Mouse (Mus musculus) T-helper 17 cell (primary cell): ENCODE measurements around the gene Cacna1i.

Experiments used
- in situ Hi-C, 2 experiments: fragments of 300-600 bp; cut with MboI, MseI; formaldehyde crosslinking; loops; 1 replicate in 1 of 2; 2 replicates in 1 of 2; pipeline ENCODE4 v1.15.1; 2025; ENCODE audit warnings: high pct_unique_total_duplicates in 2 of 2

Cacna1i gene

DNA sequence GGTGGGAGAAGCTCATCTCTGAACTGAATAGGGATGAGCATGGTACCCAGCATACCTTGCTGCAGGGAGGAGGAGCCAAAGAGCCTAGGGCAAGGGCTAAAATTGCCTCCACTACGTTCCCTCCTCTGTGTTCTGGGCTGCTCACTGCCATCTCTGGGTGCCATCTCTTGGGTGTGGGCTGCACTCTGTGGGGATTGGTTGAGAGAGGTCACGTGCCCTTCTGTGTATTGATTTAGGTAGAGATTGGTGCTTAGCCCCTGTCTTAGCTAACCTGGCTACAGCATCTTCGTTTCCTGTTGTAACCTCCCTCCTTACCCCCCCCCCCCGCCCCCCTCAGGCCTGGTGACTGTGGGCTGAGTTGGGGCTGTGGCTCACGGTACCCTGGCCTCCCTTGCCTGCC, 87.8 kb downstream of the Cacna1i start:
- in situ Hi-C loops = no loop called here

DNA sequence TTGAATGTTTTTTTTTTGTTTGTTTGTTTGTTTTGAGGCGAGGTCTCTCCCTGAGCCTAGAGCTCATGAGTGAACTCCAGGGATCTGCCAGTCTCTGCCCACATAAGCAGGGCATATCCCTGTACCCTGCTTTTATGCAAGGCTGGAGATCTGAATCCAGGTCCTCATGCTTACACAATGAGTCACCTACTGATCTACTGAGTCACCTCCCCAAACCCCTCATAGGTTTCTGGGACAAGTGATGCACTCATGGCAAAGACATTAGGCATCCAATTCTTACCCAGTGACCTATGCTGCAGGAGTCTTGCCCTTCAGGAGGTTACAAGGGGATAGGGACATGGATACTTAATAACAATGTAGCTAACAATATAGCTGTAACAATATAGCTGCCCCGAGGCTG, 100.1 kb downstream of the Cacna1i start:
- in situ Hi-C loops = no loop called here

DNA sequence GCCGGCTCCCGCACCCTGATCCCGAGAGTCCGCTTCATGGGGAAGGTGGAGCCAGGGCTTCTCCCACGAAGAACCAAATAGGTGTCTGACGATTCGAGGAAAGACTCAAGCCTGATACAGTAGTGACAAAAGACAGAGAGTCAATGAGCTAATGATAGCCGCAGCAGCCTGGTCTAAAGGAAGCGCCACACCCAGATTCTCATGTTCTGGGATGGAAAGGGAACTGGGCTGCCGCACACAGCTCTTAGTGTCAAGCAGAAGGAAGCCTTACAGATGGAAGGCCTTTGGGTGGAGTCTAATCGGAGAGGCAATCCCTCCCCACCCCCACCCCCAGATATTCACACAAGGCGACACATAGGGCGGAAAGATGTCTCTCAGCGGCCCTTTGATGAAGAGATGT, 104.8 kb downstream of the Cacna1i start:
- in situ Hi-C loops = no loop called here

DNA sequence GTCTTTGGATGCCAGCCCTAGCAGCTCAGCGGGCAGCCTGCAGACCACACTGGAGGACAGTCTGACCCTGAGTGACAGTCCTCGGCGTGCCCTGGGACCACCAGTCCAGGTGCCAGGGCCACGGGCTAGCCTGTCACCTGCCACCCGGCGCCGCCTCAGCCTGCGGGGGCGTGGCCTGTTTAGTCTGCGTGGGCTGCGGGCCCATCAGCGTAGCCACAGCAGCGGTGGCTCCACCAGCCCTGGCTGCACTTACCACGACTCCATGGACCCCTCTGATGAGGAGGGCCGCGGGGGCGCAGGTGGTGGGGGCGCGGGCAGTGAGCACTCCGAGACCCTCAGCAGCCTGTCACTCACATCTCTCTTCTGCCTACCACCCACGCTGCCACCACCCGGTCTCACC, 108.0 kb downstream of the Cacna1i start:
- in situ Hi-C loops = no loop called here

DNA sequence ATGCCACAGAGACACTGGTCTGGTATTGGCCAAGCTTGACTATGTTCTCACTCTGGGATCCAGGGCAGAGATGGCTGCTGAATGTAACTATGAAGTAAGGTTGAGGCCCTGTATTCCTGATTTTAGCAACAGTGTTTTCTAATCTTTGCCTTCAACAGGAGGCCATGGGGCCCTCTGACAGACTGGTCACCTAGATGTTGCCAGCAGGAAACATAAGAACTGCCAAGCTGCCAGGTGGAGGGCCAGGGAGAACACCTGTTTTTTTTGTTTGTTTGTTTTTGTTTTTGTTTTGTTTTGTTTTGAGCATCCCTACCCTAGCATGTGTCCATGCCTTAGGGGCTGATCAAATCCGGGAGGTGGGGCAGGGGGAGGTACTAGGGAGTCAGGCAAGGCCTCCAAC, 112.4 kb downstream of the Cacna1i start:
- in situ Hi-C loops = no loop called here

DNA sequence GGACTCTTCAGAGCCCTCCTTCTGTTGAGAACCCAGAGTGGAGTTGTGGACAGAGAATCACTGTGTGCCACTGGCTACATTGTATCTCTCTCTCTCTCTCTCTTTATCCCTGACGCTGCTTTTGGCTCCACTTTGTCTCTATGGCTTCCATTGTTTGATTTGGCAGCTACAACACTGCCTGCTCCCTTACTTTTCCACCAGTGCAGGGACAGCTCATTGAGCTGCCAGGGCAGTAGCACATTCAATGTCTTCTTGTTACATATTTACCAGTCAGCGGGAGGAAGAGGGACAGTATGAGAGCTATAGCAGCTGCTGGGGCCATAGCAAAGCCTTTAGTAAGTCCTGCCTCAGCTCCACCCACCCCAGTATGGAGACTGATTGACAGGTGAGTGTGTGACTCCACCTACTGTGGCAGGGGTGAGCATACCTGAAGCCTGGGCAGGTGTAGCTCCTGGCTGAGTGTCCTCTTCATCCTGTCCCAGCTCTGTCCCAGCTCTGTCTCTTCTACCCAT, 114.4 kb downstream of the Cacna1i start:
- in situ Hi-C loops = no loop called here

DNA sequence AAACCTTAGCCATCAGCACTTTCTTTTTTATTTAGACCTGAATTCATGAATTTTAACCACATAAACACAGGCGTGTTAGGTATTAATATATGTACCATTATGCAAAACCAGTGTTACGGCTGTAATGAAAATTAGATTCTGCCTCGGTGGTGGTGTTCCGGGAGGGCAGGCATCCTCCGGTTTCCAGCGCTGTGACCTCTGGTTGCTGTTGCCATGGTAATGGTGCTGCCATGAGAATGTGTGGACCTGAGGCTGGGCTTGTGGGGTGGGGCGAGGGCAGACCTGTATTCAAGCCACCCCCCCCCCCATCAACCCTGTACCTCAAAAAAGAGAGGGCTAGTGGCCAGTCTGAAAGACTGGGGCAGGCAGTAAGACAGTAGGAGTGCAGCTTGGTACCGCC, 114.9 kb downstream of the Cacna1i start:
- in situ Hi-C loops = no loop called here

DNA sequence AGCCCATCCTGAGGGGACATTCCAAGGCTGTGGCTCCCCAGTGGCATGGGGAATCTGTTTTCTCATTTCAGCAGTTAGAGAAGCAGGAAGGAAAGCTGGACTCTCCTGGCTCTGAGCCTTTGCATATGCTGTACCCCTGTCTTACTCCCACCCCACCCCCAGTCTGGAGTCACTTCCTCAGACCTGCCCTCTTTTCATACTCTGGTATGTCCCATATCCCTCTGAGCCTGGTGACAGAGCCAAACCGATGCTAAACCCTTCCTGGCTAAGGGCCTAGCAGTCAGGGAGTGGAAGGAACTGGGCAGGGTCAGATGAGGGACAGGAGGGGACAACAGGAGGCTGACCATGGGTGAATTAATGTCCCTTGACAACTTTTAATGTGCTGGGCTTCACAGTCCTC, 120.8 kb downstream of the Cacna1i start:
- in situ Hi-C loops = no loop called here

DNA sequence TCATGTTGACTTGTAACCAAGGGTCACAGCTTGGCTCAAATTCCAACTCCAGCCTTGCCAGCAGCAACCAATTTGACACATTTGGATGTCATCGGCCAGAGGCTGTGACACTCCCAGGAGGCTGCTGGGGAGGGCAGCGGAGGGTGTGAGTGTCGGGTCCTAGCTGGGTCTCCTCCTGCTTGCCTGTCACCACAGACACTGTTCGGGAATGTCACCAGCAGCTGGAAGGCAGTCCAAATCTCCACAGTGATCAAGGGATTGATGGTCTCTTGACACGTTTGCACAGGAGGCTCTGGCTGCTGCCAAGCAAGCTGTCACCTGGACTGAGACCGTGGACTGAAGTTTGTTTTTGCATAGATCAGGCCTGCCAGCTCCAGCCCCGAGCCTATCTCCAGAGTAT, 123.6 kb downstream of the Cacna1i start:
- in situ Hi-C loops = no loop called here

DNA sequence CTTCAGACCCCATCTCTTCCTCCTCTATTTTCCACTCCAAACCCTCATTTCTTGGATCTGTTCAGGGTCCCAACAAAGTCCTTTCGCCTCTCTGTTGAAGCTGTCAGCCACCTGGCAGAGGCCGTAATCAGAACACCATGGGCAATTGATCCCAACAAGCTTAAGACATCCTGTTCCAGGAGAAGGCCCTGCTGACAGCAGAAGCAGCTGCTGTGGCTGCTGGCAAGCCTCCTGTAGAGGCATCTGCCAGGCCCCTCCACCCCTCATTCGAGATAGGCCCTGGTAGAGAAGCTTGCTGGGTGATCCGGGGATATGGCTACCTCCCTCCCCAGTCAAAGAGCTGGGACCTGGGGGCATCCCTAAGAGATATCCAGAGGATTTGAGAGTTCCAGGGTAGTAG, 126.0 kb downstream of the Cacna1i start:
- in situ Hi-C loops = no loop called here

DNA sequence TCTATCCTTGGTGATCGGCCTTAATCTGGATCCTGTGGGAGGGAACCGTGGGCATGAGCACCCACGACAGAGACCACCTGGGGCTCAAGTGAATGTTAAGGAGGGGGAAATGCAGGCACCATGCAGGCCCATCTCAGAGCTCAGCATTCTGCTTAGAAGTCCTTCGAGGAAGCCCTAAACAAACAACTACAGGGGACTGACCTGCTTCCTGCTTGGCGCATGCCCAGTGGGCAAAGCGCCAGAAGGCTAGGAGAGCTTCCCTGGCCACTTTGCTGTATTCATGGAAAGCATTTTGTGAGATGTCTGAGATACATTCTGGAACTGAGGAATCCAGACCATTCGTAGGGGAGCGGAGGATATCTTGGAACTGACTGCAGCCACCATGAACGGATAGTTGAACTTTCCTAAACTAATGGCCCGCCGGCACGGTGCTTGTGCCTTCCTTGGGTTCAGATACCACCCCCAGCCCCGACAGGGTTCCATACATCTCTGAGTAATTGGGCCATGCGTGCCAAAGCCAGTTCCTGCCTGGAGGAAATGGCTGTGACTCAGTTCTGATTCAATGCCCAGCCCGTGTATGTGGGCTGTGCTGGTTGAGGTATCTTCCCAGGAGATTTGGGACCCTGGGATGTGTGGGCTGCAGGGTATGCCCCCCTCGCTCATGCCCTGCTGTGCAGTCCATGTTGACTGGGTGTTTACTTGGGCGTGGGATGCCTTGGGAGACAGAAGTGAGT, 127.1 kb downstream of the Cacna1i start:
- in situ Hi-C loops = no loop called here

DNA sequence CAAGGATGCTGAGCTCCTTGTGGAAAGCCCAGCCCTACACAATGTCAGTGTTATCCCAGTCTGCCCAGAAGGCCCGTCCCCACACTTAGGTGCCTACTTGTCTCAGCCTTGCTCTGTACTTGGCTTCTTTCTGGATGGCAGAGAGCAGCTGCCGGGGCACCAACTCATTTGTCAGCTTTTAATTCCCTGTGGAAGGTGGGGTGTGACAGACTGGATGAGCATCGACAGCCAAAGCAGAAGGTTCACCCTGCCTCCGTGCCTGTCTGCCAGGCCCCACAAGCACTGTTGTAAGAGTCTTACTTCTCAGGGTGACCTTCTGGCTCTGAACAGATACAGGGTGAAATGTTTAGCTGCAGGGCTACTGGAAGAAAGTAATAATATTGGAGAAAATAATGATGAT, 128.1 kb downstream of the Cacna1i start:
- in situ Hi-C loops = no loop called here

DNA sequence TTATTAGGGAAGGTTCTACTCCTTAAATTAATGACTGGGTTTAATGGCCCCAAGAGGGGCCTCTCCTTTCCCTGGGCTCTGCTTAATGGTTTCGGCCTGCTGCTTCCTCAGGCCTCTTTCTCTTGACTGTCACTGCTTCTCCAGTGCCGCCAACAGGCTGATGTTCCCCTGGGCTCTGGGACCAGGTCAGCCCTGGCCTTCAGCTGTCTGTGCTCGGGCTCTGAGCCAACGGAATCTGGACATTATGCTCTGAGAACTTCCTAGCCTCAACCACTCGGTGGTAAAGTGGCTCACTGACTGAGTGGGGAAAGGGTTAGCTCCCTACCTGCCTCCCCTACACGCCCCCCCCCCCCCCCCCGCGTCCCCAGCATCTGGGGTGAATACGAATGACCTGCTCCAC, 130.0 kb downstream of the Cacna1i start:
- in situ Hi-C loops = no loop called here

DNA sequence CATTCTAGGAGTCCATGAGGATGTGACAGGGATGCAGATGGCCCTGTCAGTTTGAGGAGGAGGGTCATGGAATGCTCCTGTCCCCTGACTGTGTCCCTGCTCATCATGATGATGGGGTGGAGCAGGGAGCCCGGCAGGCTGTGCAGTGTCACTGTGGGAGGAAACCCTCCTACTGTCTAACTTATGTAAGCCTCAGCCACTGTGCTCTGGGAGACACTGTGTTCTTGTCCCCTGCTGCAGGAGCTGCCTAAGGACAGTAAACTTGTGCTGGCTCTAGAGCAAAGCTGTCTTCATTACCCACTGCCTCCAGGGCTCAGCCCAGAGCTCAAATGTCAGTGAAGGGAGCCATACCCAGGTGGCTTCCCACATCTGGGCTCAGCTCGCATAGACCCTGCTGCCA, 131.1 kb downstream of the Cacna1i start:
- in situ Hi-C loops = no loop called here

DNA sequence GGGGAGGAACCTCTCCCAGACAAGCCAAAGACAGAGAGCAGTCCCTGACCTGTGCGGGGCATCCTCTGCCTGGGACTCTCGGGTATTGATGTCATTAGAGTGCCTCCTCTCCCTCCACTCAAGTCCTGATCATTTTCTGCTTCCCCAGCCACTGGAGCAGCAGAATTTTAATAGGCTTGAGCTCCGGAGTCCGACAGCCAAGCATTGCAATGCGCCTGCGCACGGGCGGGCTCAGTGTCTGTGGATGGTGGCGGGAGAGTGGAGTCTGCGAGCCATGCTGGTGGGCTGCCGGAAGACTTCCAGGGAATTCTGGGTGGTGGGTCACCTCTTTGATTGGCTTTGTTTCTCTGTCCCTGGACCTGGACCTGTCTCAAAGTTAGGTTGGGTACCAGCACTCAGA, 143.3 kb downstream of the Cacna1i start:
- in situ Hi-C loops = no loop called here

DNA sequence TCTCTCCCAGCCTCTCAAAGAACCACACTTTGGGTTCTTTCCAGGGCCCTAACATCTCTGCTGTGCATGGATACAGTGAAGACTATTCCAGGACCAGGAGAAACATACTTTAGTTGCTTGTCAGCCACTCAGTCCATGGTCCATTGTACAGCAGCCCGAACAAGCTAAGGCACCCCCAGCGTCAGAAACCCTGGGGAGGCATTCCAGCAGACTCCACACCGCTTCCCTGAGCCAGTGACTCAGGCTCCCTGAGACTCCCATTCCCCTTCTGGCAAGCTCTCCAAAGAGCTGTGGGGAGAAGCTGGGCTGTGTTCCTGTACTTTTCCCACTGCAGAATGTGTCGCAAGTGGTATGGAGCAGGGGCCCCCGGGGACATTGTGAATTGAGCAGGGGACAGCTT, 149.9 kb downstream of the Cacna1i start:
- in situ Hi-C loops = no loop called here

DNA sequence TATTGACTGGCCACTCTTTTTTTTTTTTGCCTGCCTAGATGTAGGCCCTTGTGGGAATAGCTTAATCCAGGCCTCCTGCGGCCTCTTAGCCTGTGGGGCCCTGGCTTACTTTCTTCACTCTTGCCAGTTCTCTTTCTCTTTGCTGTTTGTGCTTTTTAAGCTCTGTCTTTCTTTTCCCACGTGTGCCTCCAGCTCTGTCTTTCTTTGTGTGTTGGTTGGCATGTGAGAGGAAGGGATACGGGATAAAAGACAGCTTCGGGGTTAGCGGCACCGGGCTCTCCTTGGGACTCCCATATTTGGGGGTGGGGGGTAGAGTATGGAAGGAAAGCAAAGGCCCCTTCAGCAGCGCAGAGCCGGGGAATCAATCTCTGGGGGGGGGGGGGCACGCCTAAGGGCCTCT, 151.0 kb downstream of the Cacna1i start:
- in situ Hi-C loops = no loop called here

DNA sequence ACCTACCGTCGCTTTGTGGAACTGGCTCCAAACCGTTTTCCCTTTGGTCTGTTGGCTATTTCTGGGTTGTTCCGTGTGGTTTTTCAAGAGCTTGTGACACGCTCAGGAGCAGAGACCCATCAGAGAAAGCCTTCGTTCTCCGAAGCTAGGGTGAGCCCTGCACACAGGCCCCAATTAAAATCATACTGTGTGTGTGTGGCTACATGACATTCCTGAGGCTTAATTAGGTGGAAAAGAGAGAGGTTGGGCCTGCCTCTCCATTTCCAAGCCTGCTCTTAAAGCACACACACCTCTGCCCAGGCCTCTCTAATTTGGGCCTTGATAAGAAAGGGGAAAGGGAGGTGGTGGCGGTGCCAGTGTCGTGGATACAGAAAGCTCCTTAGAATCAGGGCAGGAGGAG, 151.4 kb downstream of the Cacna1i start:
- in situ Hi-C loops = no loop called here

DNA sequence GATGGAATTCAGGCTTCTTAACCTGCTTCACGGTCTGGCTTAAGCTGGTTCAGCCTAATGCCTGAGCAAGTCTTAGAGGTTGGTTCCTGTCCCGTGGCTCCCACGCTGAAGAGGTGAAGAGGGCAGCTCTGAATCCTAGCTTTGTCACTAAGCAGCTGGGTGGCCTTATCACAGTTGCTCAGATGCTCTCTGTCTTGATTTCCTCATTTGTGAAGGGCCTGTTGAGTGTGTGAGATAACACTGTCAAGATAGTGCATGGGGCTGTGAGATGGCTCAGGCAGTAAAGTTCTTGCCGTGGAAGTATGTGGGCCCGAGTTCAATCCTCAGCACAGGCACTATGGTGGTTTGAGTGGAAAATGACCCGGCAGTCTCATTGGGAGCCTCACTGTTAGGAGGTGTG, 153.2 kb downstream of the Cacna1i start:
- in situ Hi-C loops = no loop called here

DNA sequence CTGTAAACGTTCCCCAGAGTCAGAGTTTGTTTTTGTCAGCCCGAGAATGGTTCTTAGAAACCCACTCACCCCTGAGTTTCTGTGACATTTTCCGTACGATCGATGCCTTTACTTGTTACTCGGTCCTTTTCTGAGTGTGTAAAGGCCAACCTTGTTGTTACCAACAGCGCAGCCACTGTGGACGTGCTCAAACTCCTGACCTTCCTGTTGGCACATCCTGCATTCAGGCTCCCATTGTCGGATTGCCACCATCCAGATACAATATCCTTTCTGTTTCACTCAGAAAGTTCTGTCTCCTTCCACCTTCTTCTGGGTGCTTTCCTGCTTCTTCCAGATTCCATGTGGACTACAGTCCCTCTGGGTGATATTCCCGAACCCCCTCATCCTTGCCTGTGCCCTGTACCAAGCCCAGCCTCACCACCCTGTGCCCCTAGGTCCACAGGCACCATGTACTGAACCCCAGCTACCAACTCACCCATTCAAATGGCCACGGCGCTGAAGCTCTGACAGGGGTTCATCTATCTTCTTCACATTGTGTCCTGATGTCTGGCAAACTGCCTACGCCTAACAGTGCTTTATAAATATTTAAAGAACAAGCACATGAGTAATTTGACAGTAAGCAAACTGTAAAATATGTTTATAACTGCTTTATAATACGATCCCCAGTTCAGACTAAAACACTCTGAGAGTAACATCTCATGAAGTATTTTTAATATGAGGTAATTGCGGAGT, 159.1 kb downstream of the Cacna1i start:
- in situ Hi-C loops = no loop called here
